In the genomic region with DNA sequence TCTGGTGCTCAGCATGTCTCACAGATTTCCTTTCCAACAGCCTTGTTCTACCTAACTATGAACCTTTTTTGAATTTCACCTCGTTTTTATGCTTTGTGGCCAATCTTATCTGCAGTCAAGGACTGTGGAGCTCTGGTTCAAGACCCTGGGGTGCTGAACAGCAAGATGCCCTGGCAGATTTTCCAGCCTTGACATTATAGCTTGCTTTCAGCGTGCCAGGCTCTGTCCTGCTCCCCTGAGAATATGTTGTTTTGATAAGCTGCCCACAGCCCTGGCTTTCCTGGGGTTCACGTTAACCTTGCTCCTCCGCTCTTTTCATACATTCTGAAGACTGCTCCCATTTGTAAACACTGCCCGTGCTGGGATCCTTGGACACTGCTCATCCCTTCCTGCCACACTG, we compare ENCODE assay signal across 24 mouse cellular contexts.
DNase-seq lines count a peak whose midpoint lies in the region; ATAC-seq and TF ChIP-seq lines count a peak whose summit lies in the region.
"Had no signal": no experiment of that assay in that cellular context is flagged by ENCODE, and none has a peak within 500 bp of the region (broad histone marks: within the 10 kb centered on the region; RNA-seq: fewer than 3 reads in every experiment).

No protein-coding gene starts in this region.

- H3K9me3 ChIP-seq in lung, postnatal 0 days (ENCODE audit: low read length), result no peaks in the 10 kb centered on the region
- H3K9me3 ChIP-seq in intestine, embryonic 15.5 days, result no peaks in the 10 kb centered on the region
- H3K9me3 ChIP-seq: embryonic facial prominence, embryonic 12.5 days; G1E; heart, embryonic 15.5 days; midbrain, embryonic 15.5 days; neural tube, embryonic 12.5 days had no signal

- no peak for TF ChIP-seq CTCF in lung, postnatal 0 days (IDR thresholded peaks at IDR 0.05)

- no peaks in the 10 kb centered on the region for H3K27me3 ChIP-seq in lung, postnatal 0 days (replicated peaks; ENCODE audit: insufficient read depth, low read length)
- H3K27me3 ChIP-seq in intestine, embryonic 15.5 days (replicated peaks), result no peaks in the 10 kb centered on the region
- H3K27me3 ChIP-seq: CH12.LX; embryonic facial prominence, embryonic 12.5 days; heart, embryonic 15.5 days; midbrain, embryonic 15.5 days; neural tube, embryonic 12.5 days had no signal

- no peak for ATAC-seq in lung, postnatal 0 days
- no peak for ATAC-seq in intestine, embryonic 15.5 days
- no peak for ATAC-seq in megakaryocyte progenitor cell, adult 5-6 weeks (replicated peaks; ENCODE audit: poor library complexity)
- ATAC-seq: inflammation-experienced regulatory T-cells, adult 6 months; midbrain, embryonic 15.5 days; Patski had no signal

- 36% methylated on average over 5 of the region's 5 CpGs for WGBS in lung, postnatal 0 days
- WGBS in intestine, embryonic 15.5 days, result 37% methylated on average over 5 of the region's 5 CpGs

- DNase-seq in lung, postnatal 10 days, result peak; percentile 6
- no peak for DNase-seq in lung, postnatal 0 days (ENCODE audit: low spot score)
- DNase-seq in adrenal gland, postnatal 10 days, result peak; percentile 27
- peak; percentile 41 to 48 for DNase-seq in adrenal gland, postnatal 36 days
- peak; percentile 36 for DNase-seq in cerebellum, adult 9-11 months
- DNase-seq: B cell, adult 2 months; gastrocnemius, adult 2 months; heart, postnatal 4 days; kidney, adult 8-10 months; kidney, postnatal 10 days; thymus, adult 2 months; thymus, postnatal 4 days had no signal

- no peak overlapping the region for H3K4me3 ChIP-seq in lung, postnatal 0 days (ENCODE audit: low read depth, low read length)
- no peak overlapping the region for H3K4me3 ChIP-seq in intestine, embryonic 15.5 days (replicated peaks)
- H3K4me3 ChIP-seq: embryonic facial prominence, embryonic 12.5 days; gastrocnemius, adult 2 months; heart, embryonic 15.5 days; midbrain, embryonic 15.5 days; neural tube, embryonic 12.5 days had no signal

- H3K36me3 ChIP-seq in lung, postnatal 0 days (ENCODE audit: insufficient read depth, low read length), result no peaks in the 10 kb centered on the region
- H3K36me3 ChIP-seq in intestine, embryonic 15.5 days, result no peaks in the 10 kb centered on the region
- H3K36me3 ChIP-seq: embryonic facial prominence, embryonic 12.5 days; G1E; heart, embryonic 15.5 days; midbrain, embryonic 15.5 days; neural tube, embryonic 12.5 days had no signal

- H3K4me2 ChIP-seq in lung, postnatal 0 days (replicated peaks; ENCODE audit: low read depth, low read length), result no peak overlapping the region
- no peak overlapping the region for H3K4me2 ChIP-seq in intestine, embryonic 15.5 days (replicated peaks)
- H3K4me2 ChIP-seq: embryonic facial prominence, embryonic 12.5 days; heart, embryonic 15.5 days; hindbrain, embryonic 14.5 days; midbrain, embryonic 15.5 days; neural tube, embryonic 12.5 days had no signal

- H3K27ac ChIP-seq in lung, postnatal 0 days (ENCODE audit: low read length), result no peak overlapping the region
- no peak overlapping the region for H3K27ac ChIP-seq in intestine, embryonic 15.5 days
- H3K27ac ChIP-seq: embryonic facial prominence, embryonic 12.5 days; gastrocnemius, adult 2 months; heart, embryonic 15.5 days; hindbrain, embryonic 14.5 days; midbrain, embryonic 15.5 days; neural tube, embryonic 12.5 days; stomach, postnatal 0 days had no signal

- no peak overlapping the region for H3K9ac ChIP-seq in lung, postnatal 0 days (replicated peaks; ENCODE audit: low read depth)
- H3K9ac ChIP-seq in intestine, embryonic 15.5 days, result no peak overlapping the region
- H3K9ac ChIP-seq: embryonic facial prominence, embryonic 12.5 days; heart, embryonic 15.5 days; hindbrain, embryonic 14.5 days; midbrain, embryonic 15.5 days; neural tube, embryonic 12.5 days had no signal

- no peak for TF ChIP-seq EP300 in lung, postnatal 0 days (IDR thresholded peaks at IDR 0.05)

- no peaks in the 10 kb centered on the region for H3K4me1 ChIP-seq in lung, postnatal 0 days (ENCODE audit: insufficient read depth, low read depth, low read length)
- H3K4me1 ChIP-seq in intestine, embryonic 15.5 days (replicated peaks), result no peaks in the 10 kb centered on the region
- H3K4me1 ChIP-seq: embryonic facial prominence, embryonic 12.5 days; heart, embryonic 15.5 days; midbrain, embryonic 15.5 days; neural tube, embryonic 12.5 days had no signal
